Mouse (Mus musculus): ENCODE results near the gene Dlg5. TPM values are rescaled to one million over a fixed set of nuclear protein-coding genes. Genes with fewer than 3 reads are reported as not detected.

The Dlg5 gene
- 0.90 TPM for polyA plus RNA-seq (2017; shearing (Covaris generic))

GRCm38 (mm10) chr14:24245177-24246081 is at the start of gene Dlg5:
Gene Dlg5, minus strand, starts transcription at chr14:24245920.

GRCm38 (mm10) chr14:24292914-24293313 is 47.2 kb upstream of the Dlg5 start, which contains the start of gene E330034G19Rik:
Gene E330034G19Rik, plus strand, starts transcription at chr14:24293214.

Other genes starting within 250 kb of the Dlg5 start
- 0.96 TPM for gene Kcnma1, start 231.4 kb downstream of the Dlg5 start, polyA plus RNA-seq (2017; shearing (Covaris generic))
- not detected for gene E330034G19Rik, start 47.3 kb upstream of the Dlg5 start, polyA plus RNA-seq (2017; shearing (Covaris generic))
- gene Polr3a, start 241.1 kb upstream of the Dlg5 start, polyA plus RNA-seq (2017; shearing (Covaris generic)), result 21.4 TPM
- 1,245 TPM for gene Rps24, start 241.2 kb upstream of the Dlg5 start, polyA plus RNA-seq (2017; shearing (Covaris generic))

Data from effector memory CD4-positive, alpha-beta T cell, adult 7 months (primary cell).